Mouse (Mus musculus) testis, adult 2 months (tissue): ENCODE measurements around the gene Pitpnm1. TPM values are rescaled to one million over a fixed set of nuclear protein-coding genes. Genes with fewer than 3 reads are reported as not detected.

Source experiments
- H3K27ac ChIP-seq: fragments of 200-500 bp; 2 replicates; pipeline ENCODE4 v1.5.1; 2012; ENCODE audit warnings: low read depth, low read length; ENCODE audit not compliant: control insufficient read depth, insufficient read depth
- H3K27me3 ChIP-seq: fragments of 200-500 bp; 2 replicates; pipeline ENCODE4 v1.6.1; 2012; ENCODE audit warnings: mild to moderate bottlenecking, low read length, moderate library complexity; ENCODE audit not compliant: control insufficient read depth, insufficient read depth
- H3K36me3 ChIP-seq: fragments of 200-500 bp; 2 replicates; pipeline ENCODE4 v1.6.1; 2012; ENCODE audit warnings: mild to moderate bottlenecking, low read length; ENCODE audit not compliant: control insufficient read depth, insufficient read depth
- H3K4me1 ChIP-seq: fragments of 200-500 bp; 2 replicates; pipeline ENCODE4 v1.6.1; 2012; ENCODE audit warnings: low read length; ENCODE audit not compliant: control insufficient read depth, insufficient read depth
- H3K4me3 ChIP-seq: fragments of 200-500 bp; 2 replicates; pipeline ENCODE4 v1.5.1; 2012; ENCODE audit warnings: low read depth, mild to moderate bottlenecking, low read length, moderate library complexity, mixed read lengths; ENCODE audit not compliant: control insufficient read depth
- CTCF ChIP-seq: fragments of 200-500 bp; IDR thresholded peaks from 2 replicates; pipeline ENCODE4 v1.5.1; 2012; ENCODE audit warnings: low read depth, mild to moderate bottlenecking, inconsistent platforms, low read length, moderate library complexity; ENCODE audit not compliant: control insufficient read depth, insufficient read depth, insufficient replicate concordance
- POLR2A ChIP-seq: fragments of 200-500 bp; IDR thresholded peaks from 2 replicates; pipeline ENCODE4 v1.6.1; 2012; ENCODE audit warnings: low read depth, mild to moderate bottlenecking, inconsistent platforms, low read length, moderate library complexity; ENCODE audit not compliant: control insufficient read depth
- polyA plus RNA-seq: library from polyadenylated mRNA; depleted of rRNA; stranded (reverse); fragments of >200 nt; gene quantifications from 2 replicates; pipeline ENCODE4 v1.2.3, GENCODE M21; 2012

Gene Pitpnm1
- polyA plus RNA-seq, 1 experiment, result 31.9 TPM

- Histone ChIP-seq H3K4me1 (peaks cover 42% of the 10 kb centered on the region), H3K4me3 (peak within 1 kb of the TSS; percentile 95), H3K27ac (peak within 1 kb of the TSS; percentile 93), H3K36me3 (no peaks in the 10 kb centered on the region), H3K27me3 (no peaks in the 10 kb centered on the region)
- TF ChIP-seq CTCF (no peak), POLR2A (peak; percentile 75)
Observed at GRCm38 (mm10) chr19:4096642-4097440, 3.0 kb upstream of the Pitpnm1 start, which contains the start of gene Cdk2ap2. Gene Cdk2ap2, plus strand, starts transcription at chr19:4097182.

GRCm38 (mm10) chr19:4097441-4097825, 2.4 kb upstream of the Pitpnm1 start:
- no peak for TF ChIP-seq CTCF
- no peak for TF ChIP-seq POLR2A
- Histone ChIP-seq H3K36me3 (no peaks in the 10 kb centered on the region), H3K27ac (peak overlapping the region; percentile 67), H3K27me3 (no peaks in the 10 kb centered on the region), H3K4me3 (peak overlapping the region; percentile 95), H3K4me1 (peaks cover 42% of the 10 kb centered on the region)

- TF ChIP-seq CTCF (no peak), POLR2A (no peak)
- Histone ChIP-seq H3K4me3 (no peak overlapping the region), H3K36me3 (no peaks in the 10 kb centered on the region), H3K27me3 (no peaks in the 10 kb centered on the region), H3K4me1 (peaks cover 42% of the 10 kb centered on the region), H3K27ac (no peak overlapping the region)
Observed at GRCm38 (mm10) chr19:4098426-4098825, 1.4 kb upstream of the Pitpnm1 start.

DNA sequence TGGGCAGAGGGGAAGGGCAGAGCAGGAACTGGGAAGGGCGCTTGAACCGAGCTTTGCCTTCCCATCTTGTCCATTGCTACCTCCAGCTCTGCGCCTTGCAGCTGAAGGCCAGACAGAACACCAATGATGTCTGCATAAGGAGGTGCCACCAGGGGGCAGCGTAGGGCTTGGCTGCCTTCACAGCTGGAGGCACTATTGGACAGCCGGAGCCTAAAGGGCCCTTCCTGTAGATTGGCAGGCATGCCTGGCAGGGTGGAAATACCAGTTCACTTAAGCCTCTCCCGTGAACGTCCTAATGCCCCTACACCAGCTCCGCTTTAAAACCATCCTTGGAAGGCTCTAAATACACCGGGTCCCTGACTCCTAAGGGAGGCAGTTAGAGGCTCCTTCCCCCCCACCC, 742 bp upstream of the Pitpnm1 start:
- peaks cover 42% of the 10 kb centered on the region for H3K4me1 ChIP-seq
- H3K27ac ChIP-seq, result no peak overlapping the region
- H3K36me3 ChIP-seq, result no peaks in the 10 kb centered on the region

DNA sequence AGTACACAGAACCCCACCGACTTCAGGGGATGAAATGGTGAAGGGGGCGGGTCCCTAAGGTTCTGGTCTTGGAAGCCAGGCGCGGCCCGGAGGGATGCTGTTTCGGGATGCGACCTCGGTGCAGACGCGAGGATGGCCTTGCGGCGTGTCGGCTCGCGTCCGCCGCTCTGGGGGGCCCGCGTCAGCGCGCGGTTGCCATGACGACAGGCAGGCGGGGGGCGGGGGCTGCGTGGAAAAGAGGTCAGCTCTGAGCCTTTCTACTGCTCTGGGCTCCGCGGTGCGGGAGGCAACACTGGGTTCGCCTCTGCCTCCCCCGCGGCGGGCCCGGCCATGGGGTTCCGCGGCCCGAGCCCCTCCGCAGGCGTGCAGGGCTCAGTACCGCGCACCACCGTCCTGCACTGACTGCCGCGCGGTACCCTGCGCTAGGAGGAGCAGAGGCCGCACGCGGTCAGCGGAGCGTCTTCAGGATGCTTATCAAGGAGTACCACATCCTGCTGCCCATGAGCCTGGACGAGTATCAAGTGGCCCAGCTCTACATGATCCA, 992 bp downstream of the Pitpnm1 start:
- Histone ChIP-seq H3K36me3 (no peaks in the 10 kb centered on the region), H3K4me1 (peaks cover 42% of the 10 kb centered on the region), H3K27me3 (no peaks in the 10 kb centered on the region), H3K27ac (no peak overlapping the region), H3K4me3 (peak overlapping the region; percentile 79)
- TF ChIP-seq CTCF, result no peak
- TF ChIP-seq POLR2A, result no peak

More for the DNA sequence above, 742 bp upstream of the Pitpnm1 start:
- Histone ChIP-seq H3K27me3 (no peaks in the 10 kb centered on the region), H3K4me3 (no peak overlapping the region)
- peak; percentile 93; the same call in 1 of the 2 replicates for TF ChIP-seq CTCF
- no peak for TF ChIP-seq POLR2A

DNA sequence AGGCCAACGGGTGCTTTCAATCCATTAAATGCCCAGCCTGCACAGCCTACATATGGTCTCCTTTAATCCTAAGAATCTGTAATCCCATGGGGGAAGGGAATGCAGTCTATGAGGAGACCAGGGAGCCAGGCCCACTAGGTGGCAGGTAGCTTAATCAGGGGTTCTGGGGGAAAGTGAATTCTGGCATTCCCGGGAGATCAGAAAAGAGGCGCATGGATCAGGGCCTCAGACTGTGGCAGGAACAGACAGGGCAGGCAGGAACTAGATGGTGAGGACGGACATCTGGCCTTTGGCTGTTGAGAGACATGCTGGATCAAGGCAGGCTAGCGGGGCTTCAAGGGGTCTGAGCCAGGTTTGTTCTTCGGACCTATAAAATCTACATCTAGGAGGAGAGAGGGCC, 1.7 kb downstream of the Pitpnm1 start:
- H3K4me1 ChIP-seq, result peaks cover 40% of the 10 kb centered on the region
- no peaks in the 10 kb centered on the region for H3K27me3 ChIP-seq
- peak overlapping the region; percentile 79 for H3K4me3 ChIP-seq
- no peak overlapping the region for H3K27ac ChIP-seq
- TF ChIP-seq CTCF, result no peak
- TF ChIP-seq POLR2A, result no peak
- H3K36me3 ChIP-seq, result no peaks in the 10 kb centered on the region

DNA sequence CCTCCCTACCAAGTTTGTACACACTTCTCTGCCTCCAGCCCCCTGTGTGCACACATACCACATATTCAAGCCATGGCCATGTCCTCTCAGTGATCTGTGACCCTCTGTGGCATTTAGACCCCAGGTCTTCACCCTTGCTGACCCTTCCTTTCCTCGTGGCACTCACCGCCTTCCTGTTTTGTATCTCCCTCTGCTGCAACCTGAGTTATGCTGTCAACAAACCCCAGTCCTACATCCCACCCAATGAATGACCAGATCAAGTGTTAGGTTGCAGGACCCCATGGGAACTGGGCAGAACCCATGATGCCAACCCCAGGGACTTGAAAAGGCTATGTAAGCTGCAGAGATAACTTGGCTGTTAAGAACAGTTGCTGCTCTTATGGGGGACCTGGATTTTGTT, 2.3 kb downstream of the Pitpnm1 start:
- H3K4me3 ChIP-seq, result no peak overlapping the region
- no peaks in the 10 kb centered on the region for H3K36me3 ChIP-seq
- no peak for TF ChIP-seq POLR2A
- no peak for TF ChIP-seq CTCF
- no peak overlapping the region for H3K27ac ChIP-seq
- H3K4me1 ChIP-seq, result peaks cover 37% of the 10 kb centered on the region
- H3K27me3 ChIP-seq, result no peaks in the 10 kb centered on the region
